Mouse (Mus musculus) MN1 (cell line): ENCODE measurements around the gene Rnf222.

Experiments
- DNase-seq: peaks from one replicate; pipeline ENCODE4 v3.0.0-alpha.2; 2016; ENCODE audit warnings: low spot score

Rnf222 gene

DNA sequence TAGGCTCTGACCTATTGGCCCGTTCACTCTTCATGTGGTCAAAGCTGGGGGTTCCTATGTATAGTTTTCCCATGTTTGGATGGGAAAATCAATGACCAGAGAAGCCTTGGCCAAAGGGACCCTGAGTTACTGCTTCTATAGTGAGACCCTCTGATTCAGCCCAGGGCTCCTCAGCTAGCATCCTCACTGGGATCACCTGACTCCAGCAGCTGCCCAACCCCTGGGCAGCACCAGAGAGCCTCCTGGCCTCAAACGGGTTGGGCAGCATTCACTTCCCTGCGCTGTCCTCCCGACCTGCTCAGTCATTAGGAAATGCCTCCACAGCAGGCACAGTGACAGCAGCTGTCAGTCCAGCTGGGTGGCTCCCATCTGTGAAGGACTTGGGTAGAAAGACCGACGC, at the start of gene Rnf222:
Gene Rnf222, plus strand, starts transcription at position 301 of the 400 bp plus-strand sequence.
- DNase-seq = no peak

DNA sequence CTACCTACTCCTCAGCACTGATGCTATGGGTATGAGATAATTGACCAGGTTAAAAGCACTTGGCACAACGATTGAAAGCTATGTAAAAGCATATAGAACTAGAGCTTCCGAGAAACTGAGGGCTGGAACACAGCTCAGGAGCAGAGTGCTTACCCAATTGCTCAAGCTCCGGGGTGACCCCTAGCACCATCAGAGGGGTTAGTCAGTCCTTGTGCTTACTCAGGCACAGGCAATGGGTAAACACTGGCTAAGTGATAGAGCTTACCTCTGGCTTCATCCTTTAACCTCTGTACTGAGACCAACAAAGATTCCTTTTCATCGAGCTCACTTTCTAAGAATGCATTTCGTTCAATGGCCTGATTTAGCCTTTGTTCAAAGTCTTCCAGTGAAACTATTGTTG, 48.7 kb upstream of the Rnf222 start:
- no peak for DNase-seq

GRCm38 (mm10) chr11:68850862-68851261, 37.5 kb upstream of the Rnf222 start:
- DNase-seq = no peak

GRCm38 (mm10) chr11:68851644-68852485, 36.5 kb upstream of the Rnf222 start:
- DNase-seq = no peak

DNA sequence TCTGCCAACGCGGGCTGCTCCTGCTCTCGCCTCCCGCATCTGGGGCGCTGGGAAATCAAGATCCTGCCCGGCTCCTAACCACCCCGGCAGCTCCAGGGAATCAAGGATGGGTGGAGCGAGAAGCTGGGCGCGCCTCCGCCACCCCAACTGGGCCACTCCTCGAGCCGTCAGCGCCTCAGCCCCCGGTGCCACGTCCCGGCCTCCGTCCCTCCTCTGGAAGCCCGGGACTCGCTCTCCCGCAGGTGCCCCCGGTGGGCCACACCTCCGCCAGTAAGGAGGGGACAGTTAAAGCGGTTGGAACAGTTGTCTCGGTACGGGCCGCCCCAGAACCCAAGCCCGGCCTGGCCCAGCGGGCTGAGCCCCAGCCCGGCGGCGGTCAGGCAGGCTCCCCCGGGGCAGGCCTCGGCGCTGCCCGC, 35.9 kb upstream of the Rnf222 start:
- peak; percentile 79 for DNase-seq

DNA sequence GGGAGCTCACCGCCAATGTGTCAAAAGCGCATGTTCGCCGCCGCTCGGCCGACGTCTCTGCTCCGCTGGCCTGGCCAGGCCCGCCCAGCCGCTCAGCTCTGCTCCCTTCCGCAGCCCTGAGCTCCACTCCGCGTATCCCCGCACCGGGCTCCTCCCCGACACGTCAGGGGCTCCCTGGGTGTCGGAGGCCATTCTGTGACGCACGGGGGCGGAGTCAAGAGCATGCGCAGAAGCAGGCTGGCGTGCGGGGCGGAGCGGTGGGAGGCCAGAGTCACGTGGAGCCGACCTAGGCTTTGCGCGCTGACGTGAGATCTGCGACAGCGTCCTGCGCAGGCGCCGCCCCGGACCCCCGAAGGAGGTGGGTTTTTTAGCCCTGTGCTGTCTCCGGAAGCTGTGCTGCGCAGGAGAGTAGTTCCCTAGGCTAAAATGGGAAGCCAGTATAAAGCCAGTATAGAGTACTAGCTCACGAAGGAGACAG, 35.4 kb upstream of the Rnf222 start:
- DNase-seq = peak; percentile 99

GRCm38 (mm10) chr11:68853611-68854401, 34.5 kb upstream of the Rnf222 start:
- peak; percentile 88 for DNase-seq

GRCm38 (mm10) chr11:68854621-68855020, 33.7 kb upstream of the Rnf222 start:
- DNase-seq = no peak

- no peak for DNase-seq
Measured at GRCm38 (mm10) chr11:68857329-68857728, 31.0 kb upstream of the Rnf222 start.

GRCm38 (mm10) chr11:68859943-68860593, 28.3 kb upstream of the Rnf222 start:
- DNase-seq = no peak

- DNase-seq = no peak
Measured at GRCm38 (mm10) chr11:68862260-68862659, 26.1 kb upstream of the Rnf222 start.

DNA sequence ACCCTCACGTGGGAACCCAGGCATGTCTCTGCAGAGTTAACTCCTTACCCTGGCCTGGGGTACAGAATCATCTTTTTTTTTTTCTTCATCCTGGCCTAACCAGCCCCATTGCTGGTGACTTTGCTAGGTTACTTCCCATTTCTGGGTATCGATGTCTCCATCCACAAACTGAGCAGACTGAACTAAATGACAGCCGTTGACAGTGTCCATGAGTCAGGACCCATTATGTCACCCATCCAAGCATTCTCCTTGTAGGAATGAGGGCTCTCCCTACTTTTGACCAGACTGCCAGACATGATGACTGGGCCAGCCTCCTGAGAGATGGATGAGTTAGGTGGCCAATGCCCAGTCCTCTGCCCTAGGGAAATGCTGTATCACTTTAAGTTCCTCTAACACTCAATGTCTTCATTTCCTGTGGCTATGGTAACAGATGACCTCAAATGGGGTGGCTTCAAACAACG, 24.7 kb upstream of the Rnf222 start:
- DNase-seq = no peak

GRCm38 (mm10) chr11:68864544-68865189, 23.7 kb upstream of the Rnf222 start:
- DNase-seq = peak; percentile 57

- DNase-seq = no peak
Measured at GRCm38 (mm10) chr11:68871277-68871676, 17.1 kb upstream of the Rnf222 start.

GRCm38 (mm10) chr11:68871748-68872147, 16.6 kb upstream of the Rnf222 start, which contains the start of gene Ndel1:
Gene Ndel1 (minus strand): TSS chr11:68871858.
- DNase-seq = no peak

DNA sequence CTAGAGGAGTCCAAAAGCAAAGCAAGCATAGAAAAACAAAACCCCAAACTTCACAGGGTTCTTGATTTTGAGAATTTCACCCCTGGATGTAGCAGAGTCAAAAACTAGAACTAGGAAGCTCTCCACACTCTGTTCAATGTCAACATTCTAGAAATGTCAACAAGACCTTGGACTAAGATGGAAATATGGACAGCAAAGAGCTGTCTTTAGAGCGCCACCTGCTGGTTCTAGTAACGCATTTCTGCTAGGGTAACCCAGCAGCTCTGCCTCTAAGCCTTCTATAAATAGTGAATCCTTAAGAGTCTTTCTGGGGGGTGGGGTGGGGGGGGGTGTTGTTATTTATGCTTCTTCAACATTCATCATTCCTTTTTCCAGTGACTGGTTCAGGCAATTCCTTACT, 13.5 kb upstream of the Rnf222 start:
- DNase-seq = peak; percentile 79

- DNase-seq = no peak
Measured at GRCm38 (mm10) chr11:68878811-68879210, 9.5 kb upstream of the Rnf222 start.

DNA sequence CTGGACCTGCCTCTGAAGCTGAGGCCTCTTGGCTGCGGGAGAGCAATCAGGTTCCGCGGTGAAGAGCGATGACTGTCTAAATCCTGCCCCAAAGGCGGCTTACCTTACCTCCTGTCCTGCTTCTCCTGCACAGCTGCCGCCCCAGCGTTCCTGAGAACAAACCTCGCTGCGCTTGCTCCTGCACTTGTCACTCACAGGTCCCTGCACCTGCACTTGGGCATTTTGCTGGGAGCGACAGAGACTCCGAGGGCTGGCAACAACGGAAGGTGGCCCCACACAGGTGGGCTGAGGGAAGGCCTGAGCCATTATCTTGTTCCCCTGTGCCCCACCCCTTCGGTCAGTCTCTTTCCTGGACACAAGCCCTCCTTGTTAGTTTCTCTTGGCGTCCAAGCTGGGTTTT, 6.2 kb upstream of the Rnf222 start:
- no peak for DNase-seq

- no peak for DNase-seq
Measured at GRCm38 (mm10) chr11:68883843-68884242, 4.5 kb upstream of the Rnf222 start.

DNA sequence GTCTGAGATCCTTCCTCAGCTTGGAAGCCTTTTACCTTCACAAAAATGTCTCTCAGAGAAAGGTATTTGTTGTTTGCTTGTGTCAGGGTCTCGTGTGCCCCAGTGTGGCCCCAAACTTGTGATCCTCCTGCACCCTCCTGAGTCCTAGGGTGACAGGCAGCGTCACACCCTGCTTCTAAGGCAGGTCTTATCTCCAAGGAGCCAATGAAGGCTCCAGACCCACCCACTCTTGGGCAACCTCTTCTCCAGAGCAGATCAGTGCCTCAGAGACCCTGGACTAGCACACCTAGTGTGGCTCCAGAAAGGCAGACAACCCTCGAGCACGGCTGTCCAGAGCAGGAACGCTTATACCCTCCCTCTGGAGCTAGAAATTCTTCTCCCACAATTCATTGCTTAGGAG, 4.0 kb upstream of the Rnf222 start:
- DNase-seq = no peak

DNA sequence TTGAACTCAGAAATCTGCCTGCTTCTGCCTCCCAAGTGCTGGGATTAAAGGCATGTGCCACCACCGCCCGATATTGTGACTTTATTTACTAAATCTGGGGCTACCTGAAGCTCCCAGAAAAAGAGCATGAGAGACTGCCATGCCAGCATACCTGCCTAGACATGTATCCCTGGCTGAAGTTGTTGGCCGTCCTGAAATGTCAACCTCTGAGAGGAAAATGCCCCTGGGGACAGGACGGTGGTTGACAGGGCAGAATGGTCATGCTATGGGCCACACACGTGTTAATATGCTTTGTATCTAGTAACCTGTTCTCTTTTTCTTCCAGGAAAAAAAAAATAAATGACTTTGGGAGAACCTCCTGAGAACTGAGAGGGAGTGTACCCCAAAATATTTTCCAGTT, 2.3 kb upstream of the Rnf222 start:
- no peak for DNase-seq

GRCm38 (mm10) chr11:68888653-68889052, 300 bp downstream of the Rnf222 start:
- no peak for DNase-seq
